Mouse (Mus musculus) splenic B cell, adult 2 months (primary cell): ENCODE data around the gene Hspa1a.
"Not testable (repeated sequence)": the region's sequence is repeated elsewhere in the genome, so short reads cannot be mapped to it uniquely, and the experiment has no call there.

Experiments
- DNase-seq: peaks from one replicate; pipeline ENCODE4 v3.0.0-alpha.2; 2011; ENCODE audit warnings: low read depth, low spot score
- H3K27me3 ChIP-seq: 2 replicates; pipeline ENCODE4 v1.6.1; 2012; ENCODE audit warnings: mild to moderate bottlenecking, low read length, moderate library complexity, mixed read lengths; ENCODE audit not compliant: control insufficient read depth, poor library complexity, insufficient read depth, severe bottlenecking
- H3K36me3 ChIP-seq: 2 replicates; pipeline ENCODE4 v1.6.1; 2012; ENCODE audit warnings: mild to moderate bottlenecking, low read length, moderate library complexity, mixed read lengths; ENCODE audit not compliant: control insufficient read depth, poor library complexity, insufficient read depth, severe bottlenecking

The Hspa1a gene

GRCm38 (mm10) chr17:34962841-34963240 is 9.1 kb downstream of the Hspa1a start:
- H3K36me3 ChIP-seq = no peaks in the 10 kb centered on the region

GRCm38 (mm10) chr17:34962125-34962524 is 9.8 kb downstream of the Hspa1a start:
- Histone ChIP-seq H3K36me3 (no peaks in the 10 kb centered on the region), H3K27me3 (no peaks in the 10 kb centered on the region)
- DNase-seq = peak; percentile 53

More at GRCm38 (mm10) chr17:34962841-34963240, 9.1 kb downstream of the Hspa1a start:
- no peak for DNase-seq
- H3K27me3 ChIP-seq = no peaks in the 10 kb centered on the region

GRCm38 (mm10) chr17:34960702-34961493 is 11.1 kb downstream of the Hspa1a start:
- no peaks in the 10 kb centered on the region for H3K27me3 ChIP-seq
- DNase-seq = no peak
- H3K36me3 ChIP-seq = no peaks in the 10 kb centered on the region

GRCm38 (mm10) chr17:34959881-34960515 is 12.0 kb downstream of the Hspa1a start:
- peak; percentile 62 for DNase-seq
- H3K36me3 ChIP-seq = no peaks in the 10 kb centered on the region
- H3K27me3 ChIP-seq = no peaks in the 10 kb centered on the region

- DNase-seq = peak; percentile 90
- not testable (repeated sequence) for H3K36me3 ChIP-seq, H3K27me3 ChIP-seq
Measured at GRCm38 (mm10) chr17:34959130-34959778, 12.7 kb downstream of the Hspa1a start, which contains the start of gene Hspa1b. Hspa1b (minus strand) TSS chr17:34959238.

GRCm38 (mm10) chr17:34958734-34959129 is 13.2 kb downstream of the Hspa1a start:
- not testable (repeated sequence) for DNase-seq, H3K27me3 ChIP-seq, H3K36me3 ChIP-seq

GRCm38 (mm10) chr17:34957966-34958365 is 14.0 kb downstream of the Hspa1a start:
- peak; percentile 36 for DNase-seq
- H3K27me3 ChIP-seq, H3K36me3 ChIP-seq: not testable (repeated sequence)

- not testable (repeated sequence) for H3K27me3 ChIP-seq, H3K36me3 ChIP-seq
- peak; percentile 47 for DNase-seq
Measured at GRCm38 (mm10) chr17:34957291-34957690, 14.7 kb downstream of the Hspa1a start.

- H3K27me3 ChIP-seq = no peaks in the 10 kb centered on the region
- H3K36me3 ChIP-seq = no peaks in the 10 kb centered on the region
- DNase-seq = peak; percentile 71
Measured at GRCm38 (mm10) chr17:34956340-34956739, 15.6 kb downstream of the Hspa1a start.

- DNase-seq = peak; percentile 69
- H3K27me3 ChIP-seq = no peaks in the 10 kb centered on the region
- 0 out of 2 replicates have a peak, but pooled peaks cover under 1% of the 10 kb centered on the region for H3K36me3 ChIP-seq
Measured at GRCm38 (mm10) chr17:34955884-34956283, 16.1 kb downstream of the Hspa1a start.

- DNase-seq = peak; percentile 75
- Histone ChIP-seq H3K36me3 (0 out of 2 replicates have a peak, but pooled peaks cover 2% of the 10 kb centered on the region), H3K27me3 (no peaks in the 10 kb centered on the region)
Measured at GRCm38 (mm10) chr17:34954831-34955230, 17.1 kb downstream of the Hspa1a start.

GRCm38 (mm10) chr17:34953904-34954303 is 18.1 kb downstream of the Hspa1a start:
- no peaks in the 10 kb centered on the region for H3K27me3 ChIP-seq
- H3K36me3 ChIP-seq = 0 out of 2 replicates have a peak, but pooled peaks cover 2% of the 10 kb centered on the region
- DNase-seq = no peak

GRCm38 (mm10) chr17:34953258-34953657 is 18.7 kb downstream of the Hspa1a start:
- H3K27me3 ChIP-seq = no peaks in the 10 kb centered on the region
- peak; percentile 55 for DNase-seq
- H3K36me3 ChIP-seq = 0 out of 2 replicates have a peak, but pooled peaks cover 2% of the 10 kb centered on the region

- H3K27me3 ChIP-seq = no peaks in the 10 kb centered on the region
- peak; percentile 87 for DNase-seq
- H3K36me3 ChIP-seq = 0 out of 2 replicates have a peak, but pooled peaks cover 2% of the 10 kb centered on the region
Measured at GRCm38 (mm10) chr17:34952378-34953040, 19.4 kb downstream of the Hspa1a start.
